Mouse (Mus musculus): Measurements from ENCODE around the gene Cox19. TPM values are rescaled to one million over a fixed set of nuclear protein-coding genes. Genes with fewer than 3 reads are reported as not detected.
"Not testable (repeated sequence)": the region's sequence is repeated elsewhere in the genome, so short reads cannot be mapped to it uniquely, and the experiment has no call there.

Gene Cox19
- total RNA-seq, 2 experiments from 2014 or later = 75.7 to 130 TPM

DNA sequence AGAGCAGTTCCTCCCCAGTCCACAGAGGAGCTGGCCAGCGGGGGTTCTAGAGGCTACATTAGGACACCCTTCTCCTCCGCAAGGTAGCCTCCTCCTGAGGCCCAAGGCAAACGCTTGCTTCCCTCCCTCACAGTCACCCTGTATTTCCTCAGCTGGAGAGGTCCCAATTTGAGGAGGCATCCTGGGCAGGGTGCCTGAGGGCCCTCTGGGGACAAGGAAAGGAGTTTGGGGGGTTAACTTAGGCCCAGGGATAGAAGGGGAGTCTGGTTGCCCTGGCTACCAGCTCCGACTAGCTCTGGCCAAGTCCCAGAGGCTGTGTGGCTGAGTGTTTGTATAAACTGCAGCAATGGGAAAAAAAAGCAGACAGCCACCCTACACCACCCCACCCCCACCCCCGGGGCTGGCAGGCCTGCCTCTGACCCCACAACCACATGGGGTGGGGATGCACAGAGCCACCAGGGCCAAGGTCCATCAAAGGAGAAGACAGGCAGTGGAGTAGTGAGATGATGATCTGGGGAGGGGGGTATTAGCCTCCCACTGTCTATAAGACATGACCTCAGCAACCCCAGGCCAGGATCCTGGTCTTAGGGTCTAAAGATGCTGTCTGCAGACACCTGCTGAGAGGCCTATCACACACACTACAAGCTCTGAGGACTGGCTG is 13.8 kb upstream of the Cox19 start:
- DNase-seq (ENCODE audit: low spot score in 2 of 2) = no peak

DNA sequence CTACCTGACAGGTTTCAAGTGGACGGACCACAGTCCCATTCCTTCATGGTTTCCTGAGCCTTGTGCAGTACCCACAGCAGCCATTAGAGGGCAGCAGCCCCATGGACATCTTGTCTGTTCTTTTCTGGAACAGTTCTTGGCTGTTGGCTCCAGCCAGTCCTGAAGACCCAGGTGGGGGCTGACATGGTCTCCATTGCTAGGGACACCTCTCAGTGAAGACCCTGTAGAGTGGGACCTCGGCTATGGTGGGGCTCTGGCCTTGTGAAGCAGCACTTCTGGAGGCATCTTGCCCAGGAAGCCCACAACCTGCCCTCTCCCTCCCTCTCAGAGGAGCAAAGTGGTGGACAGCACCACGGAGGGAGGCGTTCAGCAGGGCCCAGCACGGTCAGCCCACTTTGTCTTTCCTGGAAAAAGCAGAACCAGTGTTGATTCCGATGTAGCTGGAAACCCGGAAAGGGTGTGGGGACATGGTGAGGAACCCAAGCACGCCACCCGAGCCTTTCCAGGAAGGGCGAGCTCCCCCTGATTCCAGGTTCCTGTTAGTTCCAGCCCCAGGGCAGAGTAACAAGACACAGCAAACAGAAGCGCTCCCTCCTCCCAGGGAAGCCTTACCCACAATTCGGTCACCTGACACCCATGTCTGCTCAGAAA is 13.2 kb upstream of the Cox19 start:
- DNase-seq (ENCODE audit: low spot score in 2 of 2) = peak; percentile 91 to 95

GRCm38 (mm10) chr5:139363858-139364257 is 12.6 kb upstream of the Cox19 start:
- DNase-seq (ENCODE audit: low spot score in 2 of 2) = no peak

- no peak for DNase-seq (ENCODE audit: low spot score in 2 of 2)
These were observed 8.0 kb upstream of the Cox19 start for GRCm38 (mm10) chr5:139359244-139359643.

- no peak for DNase-seq (ENCODE audit: low spot score in 2 of 2)
These were observed 7.4 kb upstream of the Cox19 start for GRCm38 (mm10) chr5:139358653-139359052.

DNA sequence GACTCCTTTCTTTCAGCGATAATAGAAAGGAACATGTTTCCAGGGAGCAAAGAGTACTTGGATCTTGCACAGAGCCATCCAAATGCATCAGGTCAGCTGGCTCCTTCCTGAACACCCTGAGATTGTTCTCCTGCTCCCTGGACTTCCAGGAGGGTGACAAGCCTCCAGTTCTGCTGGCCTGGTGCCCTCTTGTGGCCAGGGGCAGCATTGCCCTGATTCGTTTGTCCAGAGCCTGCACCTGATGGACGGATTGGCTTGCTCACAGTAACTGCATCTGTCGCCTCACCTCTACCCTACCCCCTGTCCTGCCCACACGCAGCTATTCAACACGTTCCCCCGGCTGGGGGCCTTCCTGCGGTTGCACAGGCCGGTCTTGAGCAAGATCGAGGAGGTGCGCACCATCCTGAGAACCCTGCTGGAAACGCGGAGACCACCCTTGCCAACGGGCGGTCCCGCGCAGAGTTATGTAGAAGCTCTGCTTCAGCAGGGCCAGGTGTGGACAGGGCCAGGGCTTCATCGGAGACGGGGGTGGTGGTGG is 4.1 kb upstream of the Cox19 start:
- DNase-seq (ENCODE audit: low spot score in 2 of 2) = peak; percentile 81 to 84

- no peak for DNase-seq (ENCODE audit: low spot score in 2 of 2)
These were observed 2.7 kb upstream of the Cox19 start for GRCm38 (mm10) chr5:139353946-139354345.

DNA sequence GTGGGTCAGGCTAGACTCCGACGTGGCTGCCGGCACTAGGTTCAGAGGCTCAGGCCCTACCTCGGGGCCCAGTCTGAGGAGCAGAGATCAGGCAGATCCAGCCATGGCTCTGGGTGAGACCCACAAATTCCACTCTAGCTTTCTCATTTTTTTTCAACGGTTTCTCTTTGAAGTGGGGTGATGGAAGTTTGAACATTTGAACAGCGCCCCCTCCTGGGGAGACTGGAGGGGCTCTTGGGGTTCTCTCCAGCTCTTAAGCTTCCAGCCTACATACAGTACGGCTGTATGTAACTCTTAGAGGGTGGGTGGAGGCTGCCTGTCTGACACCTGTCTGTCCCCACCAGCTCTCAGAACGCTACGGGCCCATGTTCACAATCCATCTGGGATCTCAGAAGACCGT is 2.3 kb upstream of the Cox19 start:
- DNase-seq (ENCODE audit: low spot score in 2 of 2) = no peak

GRCm38 (mm10) chr5:139352317-139352716 is 1.1 kb upstream of the Cox19 start, which contains the start of gene Cyp2w1:
TSS of gene Cyp2w1 (plus strand) at chr5:139352617.
- no peak for DNase-seq (ENCODE audit: low spot score in 2 of 2)

GRCm38 (mm10) chr5:139351628-139352027 is 410 bp upstream of the Cox19 start:
- no peak for DNase-seq (ENCODE audit: low spot score in 2 of 2)

GRCm38 (mm10) chr5:139349713-139350112 is 1.5 kb downstream of the Cox19 start:
- DNase-seq (ENCODE audit: low spot score in 2 of 2) = no peak

GRCm38 (mm10) chr5:139347225-139347624 is 4.0 kb downstream of the Cox19 start:
- no peak for DNase-seq (ENCODE audit: low spot score in 2 of 2)

- no peak for DNase-seq (ENCODE audit: low spot score in 2 of 2)
These were observed 5.9 kb downstream of the Cox19 start for GRCm38 (mm10) chr5:139345364-139345714.

GRCm38 (mm10) chr5:139344687-139345363 is 6.4 kb downstream of the Cox19 start:
- peak; percentile 98 for DNase-seq (ENCODE audit: low spot score in 2 of 2)

DNA sequence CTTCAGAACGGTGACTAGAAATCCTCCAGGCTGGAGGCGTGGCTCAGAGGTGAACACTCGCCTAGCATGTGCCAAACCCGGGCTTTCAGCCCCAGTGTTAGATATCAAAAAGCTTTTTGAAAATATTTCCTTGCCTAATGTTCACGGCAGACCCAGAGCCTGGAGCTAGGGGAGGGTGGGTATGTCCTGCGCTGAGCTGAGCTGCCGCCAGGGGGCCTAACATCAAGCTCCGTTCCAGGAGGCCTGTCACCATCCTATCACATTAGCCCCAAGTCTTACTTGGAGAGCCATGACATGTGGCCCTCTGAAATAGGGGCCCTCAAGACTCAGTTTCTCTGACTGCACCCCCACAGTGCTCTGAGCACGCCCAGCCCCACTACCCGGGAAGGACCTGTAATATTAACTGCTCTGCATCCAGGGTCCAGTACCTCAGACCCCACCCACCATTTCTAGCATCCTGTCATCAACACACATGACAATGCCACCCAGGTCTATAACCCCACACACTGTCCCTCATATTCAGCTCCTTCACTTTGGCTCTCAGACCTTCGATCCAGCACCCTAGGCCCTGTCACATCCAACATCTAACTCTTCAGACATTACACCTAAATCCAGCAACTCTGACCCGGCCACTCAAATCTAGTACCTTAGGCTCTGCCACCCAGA is 7.1 kb downstream of the Cox19 start:
- DNase-seq (ENCODE audit: low spot score in 2 of 2) = peak; percentile 65 to 72

DNA sequence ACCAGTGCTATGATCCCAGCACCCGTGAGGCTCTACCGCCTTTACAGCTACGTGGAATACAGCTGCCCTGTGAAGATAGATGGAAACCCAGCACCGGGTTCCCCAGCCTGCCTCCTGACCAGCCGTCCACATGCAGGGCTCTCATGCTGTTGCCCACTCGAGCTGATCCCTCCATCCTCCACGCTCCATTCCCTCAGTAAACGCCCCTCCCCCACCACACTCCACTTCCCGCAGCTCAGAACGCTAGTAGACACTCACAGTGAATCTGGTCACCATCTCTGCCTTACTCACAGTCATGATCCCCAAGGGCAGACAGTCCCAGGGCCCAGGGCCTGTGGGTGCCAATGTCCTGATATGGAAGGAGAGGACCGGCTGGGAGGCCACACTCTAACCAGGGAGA is 12.3 kb downstream of the Cox19 start:
- DNase-seq (ENCODE audit: low spot score in 2 of 2) = no peak

DNA sequence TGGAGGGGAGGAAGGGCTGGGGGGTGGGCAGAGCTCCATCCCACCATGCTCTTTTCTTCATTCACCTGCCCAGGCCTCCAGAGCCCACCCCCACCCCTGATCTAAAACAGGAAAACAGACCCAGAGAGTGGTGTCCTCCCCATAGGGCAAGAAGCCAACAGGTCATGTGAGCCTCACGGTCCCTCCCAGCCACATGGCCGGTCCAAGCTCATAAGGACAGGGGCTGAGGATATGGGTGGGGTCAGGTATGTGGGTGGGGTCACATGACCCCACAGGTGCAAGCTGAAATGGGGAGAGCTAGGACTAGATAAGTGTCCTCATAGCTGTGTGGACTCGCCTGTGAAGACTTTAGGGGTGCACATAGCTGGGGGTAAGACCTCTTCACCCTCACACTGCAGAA is 12.8 kb downstream of the Cox19 start:
- no peak for DNase-seq (ENCODE audit: low spot score in 2 of 2)

DNA sequence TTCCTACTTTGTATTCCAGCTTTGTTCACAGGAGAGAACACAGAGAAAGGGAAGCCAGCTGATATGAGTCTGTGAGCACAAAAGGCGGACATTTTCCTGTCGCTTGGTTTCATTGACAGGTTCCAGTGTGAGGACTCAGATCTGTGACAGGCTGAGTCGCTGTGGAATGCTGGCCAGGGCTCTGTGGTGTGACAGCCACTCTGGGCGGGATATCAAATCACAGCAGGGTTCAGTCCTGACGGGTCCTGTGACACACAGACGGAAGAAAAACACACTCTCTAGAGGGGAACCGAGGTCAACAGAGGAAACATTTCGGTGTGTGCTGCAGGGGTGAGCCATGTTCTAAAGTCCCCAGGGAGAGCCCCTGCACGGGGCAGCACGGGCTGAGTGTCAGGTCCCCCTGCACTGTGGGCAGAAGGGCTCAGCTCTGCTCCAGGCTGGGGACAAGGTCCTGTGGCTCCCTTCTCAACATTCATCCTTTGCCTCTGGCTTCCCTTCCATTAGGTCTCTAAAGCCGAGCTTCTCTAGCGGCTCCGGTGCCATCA is 13.3 kb downstream of the Cox19 start:
- no peak for DNase-seq (ENCODE audit: low spot score in 2 of 2)

DNA sequence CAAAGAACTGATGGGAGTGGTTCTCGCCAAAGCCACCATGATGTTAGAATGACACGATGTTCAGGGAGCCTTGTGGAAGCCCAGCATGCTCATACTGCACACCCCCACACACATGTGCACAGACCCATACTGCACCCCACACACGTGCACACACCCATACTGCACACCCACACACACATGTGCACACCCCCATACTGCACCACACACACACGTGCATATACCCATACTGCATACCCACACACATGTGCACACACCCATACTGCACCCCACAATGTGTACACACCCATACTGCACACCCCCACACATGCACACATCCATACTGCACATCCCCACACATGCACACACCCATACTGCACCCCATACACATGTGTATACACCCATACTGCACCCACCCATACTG is 15.6 kb downstream of the Cox19 start:
- no peak for DNase-seq (ENCODE audit: low spot score in 2 of 2)

DNA sequence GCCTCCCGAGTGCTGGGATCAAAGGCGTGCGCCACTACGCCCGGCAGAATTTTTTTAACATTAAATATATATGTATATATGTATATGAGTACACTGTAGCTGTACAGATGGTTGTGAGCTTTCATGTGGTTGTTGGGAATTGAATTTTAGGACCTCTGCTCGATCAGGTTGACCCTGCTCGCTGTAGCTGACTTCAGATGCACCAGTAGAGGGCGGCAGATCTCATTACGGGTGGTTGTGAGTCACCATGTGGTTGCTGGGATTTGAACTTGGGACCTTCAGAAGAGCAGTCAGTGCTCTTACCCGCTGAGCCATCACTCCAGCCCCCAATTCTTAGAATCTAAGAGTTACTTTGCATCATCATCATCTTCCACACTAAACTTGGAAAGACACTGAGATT is 16.8 kb downstream of the Cox19 start:
- DNase-seq (ENCODE audit: low spot score in 2 of 2) = not testable (repeated sequence)

GRCm38 (mm10) chr5:139333301-139334013 is 17.8 kb downstream of the Cox19 start:
- DNase-seq (ENCODE audit: low spot score in 2 of 2) = no peak

Measured in adrenal gland, adult 18-20 months (tissue).